Mouse (Mus musculus) limb, embryonic 10.5 days (tissue): ENCODE measurements at regions not wholly inside any gene's neighbourhood (a gene's known extent, or its start where the extent isn't known, plus 50 kb on each side); places are given as distances from the start of the nearest gene placed in this dataset.

Source experiments
- DNase-seq: peaks from one replicate; pipeline ENCODE4 v3.0.0-alpha.2; 2017; ENCODE audit warnings: low spot score
- H3K27ac ChIP-seq: fragments of 300-500 bp; sonication (generic); 2 replicates; pipeline ENCODE4 v1.5.1; 2016; ENCODE audit warnings: mild to moderate bottlenecking
- H3K27me3 ChIP-seq: fragments of 300-500 bp; sonication (generic); 2 replicates; pipeline ENCODE4 v1.6.1; 2016; ENCODE audit warnings: low read depth, mild to moderate bottlenecking; ENCODE audit not compliant: poor library complexity, severe bottlenecking
- H3K36me3 ChIP-seq: fragments of 300-500 bp; sonication (generic); 2 replicates; pipeline ENCODE4 v1.6.1; 2016; ENCODE audit warnings: mild to moderate bottlenecking, moderate library complexity
- H3K4me1 ChIP-seq: fragments of 300-500 bp; sonication (generic); 2 replicates; pipeline ENCODE4 v1.6.1; 2016
- H3K4me3 ChIP-seq: fragments of 300-500 bp; sonication (generic); 2 replicates; pipeline ENCODE4 v1.5.1; 2016; ENCODE audit warnings: mild to moderate bottlenecking, moderate library complexity
- H3K9me3 ChIP-seq: fragments of 300-500 bp; sonication (generic); replicated peaks from 2 replicates; pipeline ENCODE4 v1.6.1; 2016; ENCODE audit warnings: mild to moderate bottlenecking
- WGBS: fragments of 180-500 bp; shearing (Covaris S2); methylation state at CpG from one replicate; pipeline ENCODE4 v1.1.7; 2016; 5-methylcytosine and 5-hydroxymethylcytosine counted together

DNA sequence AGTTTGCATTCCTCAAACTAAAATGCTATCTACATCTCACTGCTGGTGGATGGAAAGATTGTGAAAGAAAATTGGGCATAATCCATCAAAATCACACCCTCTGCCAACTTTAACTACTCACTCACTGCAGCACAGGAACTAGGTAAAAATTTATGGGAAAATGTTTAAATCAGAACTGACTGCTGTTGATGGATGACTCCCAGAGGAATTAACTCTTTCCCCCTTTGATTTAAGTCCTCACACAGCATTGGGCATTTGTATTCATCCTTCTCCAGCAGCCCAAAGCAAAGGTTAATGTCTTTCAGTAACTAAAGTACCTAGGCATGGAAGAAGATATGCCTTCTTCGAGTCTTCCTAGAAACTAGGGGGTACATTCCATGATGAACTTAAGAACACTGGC lies 641.3 kb upstream of the Acvr2a start:
- no peaks in the 10 kb centered on the region for H3K36me3 ChIP-seq
- no peaks in the 10 kb centered on the region for H3K27me3 ChIP-seq
- H3K27ac ChIP-seq = no peak overlapping the region
- H3K9me3 ChIP-seq = no peaks in the 10 kb centered on the region
- 61% methylated on average over 1 of the region's 1 CpGs for WGBS
- no peak overlapping the region for H3K4me3 ChIP-seq
- H3K4me1 ChIP-seq = peaks cover 4% of the 10 kb centered on the region; the same call in 1 of the 2 replicates
- DNase-seq = no peak

DNA sequence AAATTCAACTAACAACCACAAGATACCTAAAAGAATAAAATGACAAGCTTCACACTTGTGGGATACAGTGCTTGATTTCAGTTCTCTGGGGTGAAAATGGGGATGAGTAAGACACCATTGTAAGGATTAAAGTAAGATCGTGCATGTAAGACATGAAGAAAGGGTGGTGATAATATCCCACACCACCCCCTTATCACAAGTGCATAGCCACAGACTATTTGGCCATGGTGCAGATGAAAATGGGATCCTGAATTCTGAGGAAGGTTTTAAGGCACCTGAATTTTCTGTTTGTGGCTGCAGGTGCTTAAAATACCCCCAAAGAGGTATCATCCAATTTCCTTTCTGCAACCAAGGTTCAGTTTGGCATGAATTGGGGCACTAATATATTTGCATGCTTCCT lies 627.7 kb upstream of the Acvr2a start:
- H3K36me3 ChIP-seq = no peaks in the 10 kb centered on the region
- H3K4me3 ChIP-seq = no peak overlapping the region
- WGBS = 100% methylated on average over 1 of the region's 1 CpGs
- no peaks in the 10 kb centered on the region for H3K9me3 ChIP-seq
- H3K4me1 ChIP-seq = no peaks in the 10 kb centered on the region
- no peak overlapping the region for H3K27ac ChIP-seq
- no peaks in the 10 kb centered on the region for H3K27me3 ChIP-seq
- DNase-seq = no peak

DNA sequence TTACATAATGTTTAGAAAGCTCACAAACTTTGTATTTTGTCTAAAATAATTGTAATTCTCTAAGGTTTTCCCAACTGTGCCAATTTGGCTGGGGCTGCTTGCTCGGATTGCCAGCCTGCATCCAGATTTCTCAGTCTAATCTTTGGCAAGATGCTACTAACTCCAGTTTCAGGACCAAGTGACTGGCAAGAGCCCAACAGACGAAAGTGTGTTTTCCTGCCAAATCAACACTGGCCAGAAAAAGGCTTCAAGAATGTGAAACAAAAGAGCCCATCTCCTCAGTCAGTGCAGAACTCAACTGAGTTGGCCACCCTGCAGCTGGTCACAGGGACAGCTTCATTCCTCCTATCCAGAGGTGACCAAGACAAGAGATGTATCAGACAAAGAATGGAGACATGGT lies 627.3 kb upstream of the Acvr2a start:
- no peaks in the 10 kb centered on the region for H3K9me3 ChIP-seq
- no peaks in the 10 kb centered on the region for H3K36me3 ChIP-seq
- H3K4me3 ChIP-seq = no peak overlapping the region
- no peaks in the 10 kb centered on the region for H3K4me1 ChIP-seq
- H3K27me3 ChIP-seq = no peaks in the 10 kb centered on the region
- no peak for DNase-seq
- WGBS = 88% methylated on average over 2 of the region's 2 CpGs
- H3K27ac ChIP-seq = no peak overlapping the region

GRCm38 (mm10) chr2:48211804-48212203 lies 602.1 kb upstream of the Acvr2a start:
- DNase-seq = no peak
- no peaks in the 10 kb centered on the region for H3K27me3 ChIP-seq
- 69% methylated on average over 1 of the region's 1 CpGs for WGBS

DNA sequence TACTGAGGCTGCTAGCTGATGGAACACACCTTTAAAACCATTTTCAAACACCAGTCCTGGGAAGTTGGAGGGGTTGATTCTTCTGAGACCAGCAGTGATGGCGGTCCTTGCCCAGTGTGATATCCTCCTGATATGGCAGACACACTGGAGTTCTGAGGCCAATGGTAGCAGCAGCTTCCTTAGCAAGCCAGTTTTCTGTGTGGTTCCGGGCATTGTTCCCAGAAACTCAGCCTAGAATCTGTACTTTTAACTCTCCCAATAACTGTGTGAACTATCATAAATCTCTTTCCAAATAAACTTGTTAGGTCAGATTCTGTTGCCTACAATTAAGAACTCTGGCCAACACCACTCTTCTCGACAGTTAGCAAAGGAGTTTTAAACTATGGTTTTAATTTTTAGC lies 593.1 kb upstream of the Acvr2a start:
- H3K27me3 ChIP-seq = no peaks in the 10 kb centered on the region
- H3K36me3 ChIP-seq = no peaks in the 10 kb centered on the region
- H3K4me1 ChIP-seq = no peaks in the 10 kb centered on the region
- no peaks in the 10 kb centered on the region for H3K9me3 ChIP-seq
- H3K4me3 ChIP-seq = no peak overlapping the region
- H3K27ac ChIP-seq = no peak overlapping the region
- no peak for DNase-seq
- WGBS = 88% methylated on average over 3 of the region's 3 CpGs

More at GRCm38 (mm10) chr2:48211804-48212203, 602.1 kb upstream of the Acvr2a start:
- Histone ChIP-seq H3K4me3 (no peak overlapping the region), H3K36me3 (no peaks in the 10 kb centered on the region), H3K9me3 (no peaks in the 10 kb centered on the region), H3K27ac (no peak overlapping the region), H3K4me1 (no peaks in the 10 kb centered on the region)

DNA sequence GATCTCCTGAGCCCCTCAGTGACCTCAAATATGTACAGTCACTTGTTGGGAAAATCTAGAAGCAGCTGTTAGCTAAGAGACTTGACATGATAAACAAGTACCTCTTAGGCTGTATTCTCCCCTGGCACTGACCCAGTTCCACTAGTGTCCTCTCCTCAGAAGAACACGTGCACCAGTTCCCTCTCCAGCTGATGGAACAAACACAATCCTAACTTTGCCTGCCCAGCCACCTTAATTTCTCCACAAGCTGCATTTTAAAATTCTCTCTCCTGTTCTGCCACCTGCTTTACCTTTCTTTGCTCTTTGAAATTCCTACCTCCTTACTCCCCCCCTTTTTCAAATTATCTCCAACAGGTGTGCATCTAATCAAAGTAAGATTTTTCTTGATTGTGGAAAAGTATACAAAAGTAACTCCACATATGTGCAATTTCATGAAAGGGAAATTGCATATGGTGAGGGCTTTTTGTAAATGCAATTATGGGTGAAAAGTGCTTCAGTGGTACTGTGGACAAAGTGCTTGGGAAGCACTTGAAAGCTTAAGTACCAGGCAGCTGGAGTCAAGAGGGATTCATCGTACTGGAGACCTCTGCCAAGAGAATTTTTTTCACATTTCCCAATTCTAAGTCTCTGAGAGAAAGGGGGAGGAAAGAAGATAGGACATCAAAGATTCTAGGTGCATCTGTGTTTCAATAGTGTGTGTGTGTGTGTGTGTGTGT lies 590.7 kb upstream of the Acvr2a start:
- 82% methylated on average over 2 of the region's 2 CpGs for WGBS
- no peak for DNase-seq

GRCm38 (mm10) chr2:48250174-48250573 lies 563.7 kb upstream of the Acvr2a start:
- Histone ChIP-seq H3K4me3 (no peak overlapping the region), H3K27me3 (no peaks in the 10 kb centered on the region), H3K36me3 (no peaks in the 10 kb centered on the region), H3K9me3 (no peaks in the 10 kb centered on the region), H3K27ac (no peak overlapping the region), H3K4me1 (no peaks in the 10 kb centered on the region)
- DNase-seq = no peak
- 92% methylated on average over 4 of the region's 4 CpGs for WGBS

More for the DNA sequence above, 590.7 kb upstream of the Acvr2a start:
- no peak overlapping the region for H3K27ac ChIP-seq
- no peak overlapping the region for H3K4me3 ChIP-seq
- no peaks in the 10 kb centered on the region for H3K36me3 ChIP-seq
- H3K9me3 ChIP-seq = no peaks in the 10 kb centered on the region
- H3K4me1 ChIP-seq = no peaks in the 10 kb centered on the region
- H3K27me3 ChIP-seq = no peaks in the 10 kb centered on the region

DNA sequence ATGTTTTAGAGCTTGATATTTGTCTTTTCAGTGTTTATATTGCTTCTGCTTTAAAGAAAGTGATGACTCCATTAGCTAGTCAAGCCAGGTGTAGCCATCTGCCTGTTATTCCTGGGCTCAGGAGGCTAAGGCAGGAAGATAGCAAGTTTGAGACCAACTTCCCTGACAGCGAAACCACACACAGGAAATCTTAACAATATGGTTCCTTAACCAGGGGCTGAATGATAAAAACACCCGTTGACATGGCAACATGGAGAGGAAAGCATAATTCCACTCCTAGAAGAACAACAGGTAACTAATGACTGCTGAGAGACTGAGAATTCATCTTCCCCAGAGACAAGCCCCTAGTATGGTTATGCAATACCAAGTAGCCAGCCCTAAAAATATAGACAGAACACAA lies 553.6 kb upstream of the Acvr2a start:
- Histone ChIP-seq H3K4me1 (no peaks in the 10 kb centered on the region), H3K27me3 (no peaks in the 10 kb centered on the region), H3K4me3 (no peak overlapping the region), H3K9me3 (no peaks in the 10 kb centered on the region), H3K27ac (no peak overlapping the region), H3K36me3 (no peaks in the 10 kb centered on the region)
- no peak for DNase-seq
- 78% methylated on average over 2 of the region's 2 CpGs for WGBS
